Mouse (Mus musculus): ENCODE data around the gene Bst1. TPM values are rescaled to one million over a fixed set of nuclear protein-coding genes. Genes with fewer than 3 reads are reported as not detected.
A peak's percentile ranks its signal among the peaks of the same experiment; 100 is the strongest.

Gene Bst1
- total RNA-seq, 2 experiments from 2014 or later, result 1.9 to 4.2 TPM

GRCm38 (mm10) chr5:43855769-43856168, 37.1 kb downstream of the Bst1 start:
- DNase-seq, result peak in 1 of 2 experiments; percentile 61

- DNase-seq, result no peak
These were observed 41.0 kb downstream of the Bst1 start for GRCm38 (mm10) chr5:43859663-43860062.

GRCm38 (mm10) chr5:43860096-43860495, 41.4 kb downstream of the Bst1 start:
- DNase-seq, result no peak

GRCm38 (mm10) chr5:43860670-43861431, 42.2 kb downstream of the Bst1 start:
- no peak for DNase-seq

GRCm38 (mm10) chr5:43863642-43864041, 45.0 kb downstream of the Bst1 start:
- DNase-seq, result no peak

- peak in 1 of 2 experiments; percentile 33 for DNase-seq
These were observed 46.6 kb downstream of the Bst1 start for GRCm38 (mm10) chr5:43865316-43865715.

GRCm38 (mm10) chr5:43868253-43868652, 49.6 kb downstream of the Bst1 start, which contains the start of gene Cd38:
TSS of gene Cd38 (plus strand) at chr5:43868553.
- DNase-seq, result no peak

- DNase-seq, result peak; percentile 64 to 66
These were observed 50.3 kb downstream of the Bst1 start for GRCm38 (mm10) chr5:43868711-43869600.

GRCm38 (mm10) chr5:43871845-43872244, 53.2 kb downstream of the Bst1 start:
- DNase-seq, result no peak

- DNase-seq, result no peak
These were observed 54.0 kb downstream of the Bst1 start for GRCm38 (mm10) chr5:43872652-43873051.

GRCm38 (mm10) chr5:43882034-43882433, 63.3 kb downstream of the Bst1 start:
- DNase-seq, result peak in 1 of 2 experiments; percentile 44

- DNase-seq, result peak in 1 of 2 experiments; percentile 41
These were observed 66.6 kb downstream of the Bst1 start for GRCm38 (mm10) chr5:43885060-43885820.

- peak; percentile 30 to 36 for DNase-seq
These were observed 73.7 kb downstream of the Bst1 start for GRCm38 (mm10) chr5:43892386-43892785.

Other genes starting within 250 kb of the Bst1 start
- 1 to 10 TPM; 7.1 to 8.5 TPM for gene Cc2d2a, start 156.5 kb upstream of the Bst1 start, total RNA-seq (2021)
- gene Fbxl5, start 2.8 kb downstream of the Bst1 start, total RNA-seq (2021), result 10 to 100 TPM; 39.0 to 42.3 TPM
- 1 to 10 TPM; 5.8 to 6.3 TPM for gene Cd38, start 49.7 kb downstream of the Bst1 start, total RNA-seq (2021)
- gene Gm7879, start 94.3 kb downstream of the Bst1 start, total RNA-seq (2021), result 1 to 10 TPM; 4.6 to 7.9 TPM
- gene Fgfbp1, start 162.9 kb downstream of the Bst1 start, total RNA-seq (2021), result under 1 TPM in 1 of 2 experiments, not detected in 1; 0.39 TPM